Mouse (Mus musculus) adrenal gland, adult 8-10 months (tissue): ENCODE data around the gene Gm20388. TPM values are rescaled to one million over a fixed set of nuclear protein-coding genes. Genes with fewer than 3 reads are reported as not detected.

Experiments used
- DNase-seq: peaks from one replicate; pipeline ENCODE4 v3.0.0; 2022
- total RNA-seq, 4 experiments: library from RNA; stranded (reverse); gene quantifications; 2 replicates each; pipeline ENCODE4 v1.2.4; 2022

Gm20388 gene
- total RNA-seq, 4 experiments from 2014 or later = 1.7 to 16.9 (median 5.8) TPM

GRCm38 (mm10) chr8:122084145-122084544 lies 2173.5 kb downstream of the Gm20388 start:
- DNase-seq = no peak

DNA sequence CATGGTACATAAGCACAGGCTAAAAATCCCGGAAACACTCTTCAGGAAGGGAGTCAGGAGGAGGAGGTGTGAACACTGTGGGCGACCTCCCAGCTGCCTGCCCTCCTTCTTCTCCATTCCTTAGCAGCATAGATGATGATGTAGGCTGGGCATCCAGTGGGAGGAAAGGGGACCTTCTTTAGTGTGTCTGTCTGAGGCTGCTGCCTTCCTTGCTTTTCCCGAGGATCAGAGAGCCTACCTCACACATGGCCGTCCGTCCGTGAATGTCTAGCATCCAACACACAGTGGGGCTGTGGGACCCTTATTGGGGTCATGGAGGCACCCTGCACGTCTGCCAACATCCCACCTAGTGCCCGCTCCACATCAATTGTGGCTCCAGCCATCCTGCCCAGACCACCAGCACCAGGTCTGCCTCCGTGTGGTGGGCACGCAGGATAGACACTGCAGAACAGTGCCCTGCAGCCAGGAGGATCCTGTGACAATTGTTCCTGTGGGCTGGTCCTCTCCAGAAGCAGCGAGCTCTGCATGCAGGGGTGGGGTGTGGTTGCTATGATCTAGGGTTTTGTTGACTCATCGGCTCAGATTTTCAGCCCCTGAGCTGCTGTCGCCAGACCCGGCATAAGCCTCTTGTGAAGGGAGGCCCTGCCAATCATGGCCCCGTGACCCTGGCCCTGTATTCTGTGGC lies 2174.2 kb downstream of the Gm20388 start:
- DNase-seq = no peak

DNA sequence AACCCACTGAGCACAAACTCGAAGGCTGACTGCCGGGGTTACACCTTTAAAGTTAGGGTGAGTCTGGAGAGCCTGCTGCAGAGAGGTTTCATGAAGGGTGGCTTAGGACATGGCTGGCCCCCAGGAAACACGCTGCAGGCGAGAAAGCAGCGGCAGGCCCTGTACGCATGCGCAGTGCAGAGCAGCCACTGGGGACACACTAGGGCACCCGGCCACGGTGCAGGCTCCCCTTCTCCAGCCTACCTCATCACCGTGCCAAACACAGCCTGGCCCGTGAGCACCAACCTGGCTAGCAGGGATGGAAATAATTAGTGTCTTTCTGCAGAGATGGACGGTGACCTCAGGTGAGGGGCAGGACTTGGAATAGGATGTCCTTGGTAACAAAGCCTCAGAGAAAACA lies 2175.4 kb downstream of the Gm20388 start:
- DNase-seq = no peak

- DNase-seq = no peak
Observed at GRCm38 (mm10) chr8:122088631-122089030, 2178.0 kb downstream of the Gm20388 start.

DNA sequence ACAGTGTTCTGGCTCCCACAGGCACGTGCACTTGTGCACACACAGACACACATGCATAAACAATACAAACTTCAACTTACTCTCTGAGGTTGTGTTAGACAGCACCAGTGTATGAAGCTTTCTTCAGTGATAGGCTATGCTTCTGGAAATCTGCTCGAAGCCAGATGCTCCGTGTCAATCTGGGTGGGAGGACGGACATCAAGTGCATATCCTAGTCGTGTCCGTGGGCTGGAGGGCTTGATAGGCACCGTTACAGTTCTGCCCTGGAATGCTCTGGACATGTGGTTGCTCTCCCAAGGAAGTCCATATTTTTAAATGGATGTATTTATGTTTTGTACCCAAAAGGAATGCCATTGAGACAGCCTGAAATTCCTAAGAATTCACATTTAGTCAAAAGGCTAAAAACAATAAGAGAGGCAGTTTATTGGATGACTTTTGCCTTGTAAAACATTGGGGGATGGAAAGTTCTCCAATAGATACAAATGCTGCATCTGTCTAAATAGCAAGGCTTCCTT lies 2178.6 kb downstream of the Gm20388 start:
- no peak for DNase-seq

- DNase-seq = no peak
Observed at GRCm38 (mm10) chr8:122092476-122092875, 2181.8 kb downstream of the Gm20388 start.

GRCm38 (mm10) chr8:122098766-122099165 lies 2188.1 kb downstream of the Gm20388 start:
- DNase-seq = no peak

GRCm38 (mm10) chr8:122099711-122100220 lies 2189.1 kb downstream of the Gm20388 start:
- no peak for DNase-seq

DNA sequence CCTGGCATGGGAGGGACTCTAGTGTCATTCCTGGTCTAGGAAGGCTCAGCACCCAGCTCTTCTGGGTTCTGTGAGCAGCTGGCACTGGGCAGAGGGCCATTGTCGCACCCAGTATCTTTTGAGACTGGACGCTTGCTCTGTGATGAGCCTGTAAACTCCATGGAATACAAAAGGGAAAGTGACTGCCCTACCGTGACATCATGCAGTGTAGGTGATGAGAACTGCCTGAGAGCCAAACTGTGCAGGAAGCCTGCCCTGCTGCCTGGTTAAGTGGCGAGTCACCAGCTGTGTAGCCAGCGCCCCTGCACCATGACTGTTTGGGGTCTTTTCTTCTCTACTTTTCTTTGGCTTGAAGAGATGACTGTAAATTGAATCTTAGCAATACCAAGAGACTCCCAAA lies 2191.2 kb downstream of the Gm20388 start:
- no peak for DNase-seq

DNA sequence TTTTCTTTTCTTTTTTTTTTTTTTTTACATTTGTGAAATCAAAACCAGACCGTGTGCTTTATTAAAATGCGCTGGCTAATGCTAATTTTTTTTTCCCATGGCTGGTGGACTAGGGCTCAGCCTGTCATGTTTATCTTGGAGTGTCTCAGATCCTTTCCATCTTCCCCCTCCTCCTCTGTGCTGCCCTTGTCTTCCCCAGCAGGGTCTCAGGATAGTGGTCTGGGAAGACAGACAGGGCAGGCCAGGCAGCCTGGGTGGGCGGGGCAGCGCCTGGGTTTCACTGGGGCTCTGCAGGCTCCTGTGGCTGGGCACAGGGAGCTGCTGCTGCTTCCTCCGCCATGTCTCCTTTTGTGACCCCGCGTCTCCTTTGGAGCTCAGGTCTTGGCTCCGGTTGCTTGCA lies 2191.6 kb downstream of the Gm20388 start:
- DNase-seq = no peak

DNA sequence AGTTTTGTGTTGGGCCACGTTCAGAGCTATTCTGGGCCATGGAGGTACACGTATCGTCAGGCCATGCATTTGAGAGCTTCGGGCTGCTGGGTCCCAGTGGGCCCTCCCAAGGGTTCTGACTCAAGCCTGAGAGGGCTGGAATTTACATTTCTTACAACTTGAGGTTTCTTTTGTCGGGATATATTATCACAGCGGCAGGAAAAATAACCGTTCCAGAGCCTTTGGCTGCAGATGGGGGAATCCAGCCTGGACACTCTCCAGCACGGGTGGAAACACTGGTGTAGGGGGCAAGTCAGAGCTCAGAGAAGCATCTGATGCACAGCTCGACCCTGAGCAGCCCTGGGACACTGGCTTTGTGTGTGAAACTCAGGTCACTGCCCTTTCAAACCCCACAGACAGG lies 2192.6 kb downstream of the Gm20388 start:
- DNase-seq = no peak

DNA sequence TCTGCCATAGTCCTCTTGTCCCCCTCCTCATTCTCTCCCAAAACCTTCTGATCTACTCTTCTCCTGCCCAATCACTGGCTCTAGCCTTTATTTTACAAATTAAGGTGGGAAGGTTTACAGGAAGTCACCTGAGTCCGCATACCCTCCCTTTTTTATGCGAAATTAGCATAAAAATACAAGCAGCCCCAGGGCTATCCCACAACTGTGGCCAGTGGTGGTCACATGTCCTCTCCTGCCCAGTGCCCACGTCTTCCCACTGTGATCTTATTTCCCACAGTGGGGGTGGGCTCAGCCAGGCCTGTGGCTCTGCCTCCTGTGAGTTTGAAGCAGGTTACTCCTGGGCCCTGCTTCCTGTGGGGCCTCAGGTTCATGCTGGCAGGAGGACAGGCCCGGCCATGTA lies 2194.0 kb downstream of the Gm20388 start:
- no peak for DNase-seq

DNA sequence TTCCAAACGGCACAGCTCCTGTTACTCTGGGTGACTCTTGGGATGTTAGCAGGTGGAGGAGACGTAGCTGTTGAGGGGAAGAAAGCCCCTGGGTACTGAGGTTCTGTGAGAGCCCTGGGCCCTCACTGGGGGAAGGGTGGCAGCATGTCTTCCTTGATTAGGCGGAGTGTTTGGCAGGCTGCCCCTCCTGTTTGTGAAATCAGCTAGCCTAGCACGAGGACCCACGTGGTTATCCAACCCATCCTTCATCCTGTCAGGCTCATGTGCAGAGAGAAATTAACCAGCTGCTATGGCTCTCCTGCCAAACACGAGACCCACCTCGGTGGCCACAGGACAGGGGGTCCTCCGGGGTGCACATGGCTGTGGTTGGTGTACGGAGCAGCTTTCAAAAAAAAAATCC lies 2195.6 kb downstream of the Gm20388 start:
- DNase-seq = peak; percentile 74

DNA sequence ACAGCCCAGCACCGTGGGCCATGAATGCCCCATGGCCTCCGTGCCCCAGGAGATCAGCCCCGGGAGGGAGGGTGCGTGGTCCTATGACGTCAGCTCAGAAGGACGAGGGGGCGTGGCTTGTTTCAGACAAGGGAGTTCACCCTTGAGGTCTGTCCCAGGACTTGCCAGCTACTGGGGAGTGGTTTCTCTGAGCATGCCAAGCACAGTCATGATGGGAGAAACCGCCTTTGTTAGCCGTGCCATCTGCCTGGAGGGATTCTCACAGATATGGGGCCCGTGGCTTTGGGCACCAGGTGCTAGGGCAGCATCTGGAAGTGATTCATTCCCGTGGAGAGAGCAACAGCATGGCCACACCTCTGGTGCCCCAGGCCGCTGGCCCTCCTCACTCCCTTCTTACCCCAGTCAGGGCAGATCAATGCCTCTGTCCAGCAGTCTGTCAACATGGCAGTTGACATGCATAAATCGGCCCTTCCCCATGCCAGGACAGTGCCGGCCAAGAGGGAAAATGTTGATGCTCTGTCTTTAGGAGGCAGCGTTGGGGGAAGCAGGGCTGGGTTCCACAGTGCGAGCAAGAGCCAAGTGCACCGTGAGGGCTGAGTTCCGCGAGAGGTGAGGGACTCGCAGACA lies 2199.7 kb downstream of the Gm20388 start:
- peak; percentile 15 for DNase-seq

GRCm38 (mm10) chr8:122110867-122111253 lies 2200.2 kb downstream of the Gm20388 start:
- peak; percentile 31 for DNase-seq

- no peak for DNase-seq
Observed at GRCm38 (mm10) chr8:122111745-122112144, 2201.1 kb downstream of the Gm20388 start.

DNA sequence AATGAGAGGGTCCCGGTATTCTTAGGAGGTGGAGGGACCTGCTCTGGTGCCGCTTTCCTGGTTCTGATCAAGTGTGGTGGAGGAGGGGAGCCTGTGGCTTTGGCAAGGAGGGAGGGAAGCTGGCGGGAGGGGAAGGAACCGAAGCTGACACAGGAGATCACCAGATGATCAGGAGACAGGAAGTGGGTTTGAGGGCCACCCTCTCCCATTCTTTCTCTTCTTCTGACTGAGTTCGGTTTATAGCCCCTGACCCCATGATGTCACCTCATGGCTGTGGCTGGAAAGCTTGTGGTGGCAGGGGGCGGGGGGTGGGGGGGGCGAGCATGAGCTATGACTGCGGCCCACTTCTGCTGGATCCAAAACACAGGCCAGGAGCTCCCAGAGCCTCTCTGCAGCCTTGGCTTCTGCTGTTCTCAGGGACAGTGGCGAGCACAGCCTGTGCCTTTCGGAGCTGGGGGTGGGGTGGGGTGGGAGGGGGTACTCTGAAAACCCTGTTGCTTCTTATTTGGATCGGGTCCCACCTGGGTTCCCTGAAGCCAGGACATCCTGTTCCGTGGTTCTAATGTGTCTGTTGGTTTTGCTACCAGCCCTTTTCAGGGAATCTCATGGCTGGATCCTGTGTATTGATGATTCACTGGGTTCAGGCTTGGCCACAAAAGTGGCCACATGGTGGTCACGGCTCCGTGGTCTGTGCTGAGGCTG lies 2201.8 kb downstream of the Gm20388 start:
- DNase-seq = no peak

GRCm38 (mm10) chr8:122114890-122115289 lies 2204.2 kb downstream of the Gm20388 start:
- DNase-seq = no peak

- DNase-seq = no peak
Observed at GRCm38 (mm10) chr8:122116716-122117357, 2206.2 kb downstream of the Gm20388 start.

GRCm38 (mm10) chr8:122118097-122118496 lies 2207.5 kb downstream of the Gm20388 start:
- no peak for DNase-seq

GRCm38 (mm10) chr8:122118536-122118935 lies 2207.9 kb downstream of the Gm20388 start:
- DNase-seq = no peak

DNA sequence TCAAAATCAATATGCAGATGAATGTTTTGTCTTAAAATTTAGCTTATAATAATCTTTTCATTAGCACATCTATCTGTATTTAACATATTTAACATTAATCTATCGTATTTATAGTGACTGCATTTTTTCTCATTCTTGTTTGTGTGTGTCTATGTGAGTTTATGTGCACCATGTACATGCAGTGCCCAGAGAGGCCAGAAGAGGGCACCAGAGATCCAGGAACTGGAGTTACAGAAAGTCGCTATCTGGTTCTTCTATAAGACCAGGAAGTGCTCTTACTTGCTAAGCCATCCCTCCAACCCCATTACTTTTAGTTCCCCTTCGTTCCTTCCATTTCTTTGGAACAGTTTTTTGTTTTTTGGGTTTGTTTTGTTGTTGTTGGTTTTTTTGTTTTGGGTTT lies 2213.7 kb downstream of the Gm20388 start:
- no peak for DNase-seq

DNA sequence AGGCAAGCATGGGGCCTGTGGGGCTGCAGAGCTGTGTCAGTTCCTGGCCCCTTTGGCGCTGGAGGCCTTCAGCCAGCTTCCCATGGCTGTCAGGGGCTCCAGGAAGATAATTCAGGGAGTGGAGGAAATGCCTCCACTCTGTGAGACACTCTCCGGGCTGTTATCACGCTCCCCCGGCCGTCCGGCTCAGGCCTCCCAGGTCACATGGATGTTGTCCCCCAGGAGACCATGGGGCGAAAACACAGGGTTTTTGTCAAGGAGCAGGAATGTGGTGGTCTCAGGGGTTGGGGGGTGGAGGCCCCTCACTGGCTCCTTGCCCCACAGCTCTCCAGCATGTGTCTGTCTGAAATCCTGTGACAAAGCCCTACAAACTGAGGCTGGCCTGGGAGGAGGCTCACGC lies 2216.0 kb downstream of the Gm20388 start:
- DNase-seq = no peak
